Mouse (Mus musculus): Measurements from ENCODE around the gene Ldhal6b.

DNA sequence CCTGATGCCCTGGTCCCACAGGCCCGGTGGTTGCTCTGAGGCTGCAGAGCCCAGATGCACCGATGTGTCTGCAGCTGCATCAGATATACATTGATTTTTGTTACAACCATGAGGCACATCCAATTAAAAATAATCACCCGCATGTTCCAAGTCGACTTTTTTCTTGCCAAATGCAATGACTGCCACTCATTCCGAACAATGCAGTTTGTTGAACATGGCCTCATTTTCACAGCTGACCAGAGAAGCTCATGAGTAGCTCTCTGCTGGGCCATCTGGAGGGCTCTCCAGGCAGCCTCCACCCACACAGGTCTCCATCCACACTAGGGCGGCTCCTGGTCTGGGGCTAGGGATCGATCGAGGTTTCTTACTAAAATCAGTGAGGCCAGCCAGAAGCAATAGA, 45.6 kb downstream of the Ldhal6b start:
- TF ChIP-seq ZNF384 (IDR thresholded peaks at IDR 0.05; ENCODE audit: low read depth, low read length) (no peak), TAL1 (IDR thresholded peaks at IDR 0.05; ENCODE audit: low read length) (no peak), HCFC1 (IDR thresholded peaks at IDR 0.05; ENCODE audit: low read depth, low read length) (no peak), CTCF (IDR thresholded peaks at IDR 0.05 in 2 of 3, conservative IDR thresholded peaks at IDR 0.05 in 1 of 3; ENCODE audit: control insufficient read depth in 1 of 3, insufficient read depth in 1 of 3, low read depth in 2 of 3, low read length in 3 of 3, poor library complexity in 1 of 3, severe bottlenecking in 1 of 3) (no peak), MAX (IDR thresholded peaks at IDR 0.05; ENCODE audit: low read length) (no peak), MEF2A (IDR thresholded peaks at IDR 0.05; ENCODE audit: extremely low read depth, insufficient replicate concordance, low read depth, low read length, poor library complexity, severe bottlenecking) (no peak), BHLHE40 (IDR thresholded peaks at IDR 0.05; ENCODE audit: borderline replicate concordance, low read depth, low read length) (no peak), POLR2AphosphoS2 (IDR thresholded peaks at IDR 0.05; ENCODE audit: low read length) (no peak), POLR2A (IDR thresholded peaks at IDR 0.05; ENCODE audit: control insufficient read depth in 1 of 2, insufficient read depth in 1 of 2, low read depth in 1 of 2, low read length in 2 of 2, poor library complexity in 1 of 2) (no peak), ZMIZ1 (IDR thresholded peaks at IDR 0.05; ENCODE audit: low read depth, low read length) (no peak), POLR2AphosphoS5 (IDR thresholded peaks at IDR 0.05; ENCODE audit: borderline replicate concordance, low read depth, low read length) (no peak), NRF1 (IDR thresholded peaks at IDR 0.05; ENCODE audit: insufficient read depth, low read depth, low read length, poor library complexity, severe bottlenecking) (no peak), USF1 (IDR thresholded peaks at IDR 0.05; ENCODE audit: low read depth, low read length) (no peak)

Measured in MEL (cell line).